Mouse (Mus musculus): ENCODE measurements around the gene Rbm39.

DNA sequence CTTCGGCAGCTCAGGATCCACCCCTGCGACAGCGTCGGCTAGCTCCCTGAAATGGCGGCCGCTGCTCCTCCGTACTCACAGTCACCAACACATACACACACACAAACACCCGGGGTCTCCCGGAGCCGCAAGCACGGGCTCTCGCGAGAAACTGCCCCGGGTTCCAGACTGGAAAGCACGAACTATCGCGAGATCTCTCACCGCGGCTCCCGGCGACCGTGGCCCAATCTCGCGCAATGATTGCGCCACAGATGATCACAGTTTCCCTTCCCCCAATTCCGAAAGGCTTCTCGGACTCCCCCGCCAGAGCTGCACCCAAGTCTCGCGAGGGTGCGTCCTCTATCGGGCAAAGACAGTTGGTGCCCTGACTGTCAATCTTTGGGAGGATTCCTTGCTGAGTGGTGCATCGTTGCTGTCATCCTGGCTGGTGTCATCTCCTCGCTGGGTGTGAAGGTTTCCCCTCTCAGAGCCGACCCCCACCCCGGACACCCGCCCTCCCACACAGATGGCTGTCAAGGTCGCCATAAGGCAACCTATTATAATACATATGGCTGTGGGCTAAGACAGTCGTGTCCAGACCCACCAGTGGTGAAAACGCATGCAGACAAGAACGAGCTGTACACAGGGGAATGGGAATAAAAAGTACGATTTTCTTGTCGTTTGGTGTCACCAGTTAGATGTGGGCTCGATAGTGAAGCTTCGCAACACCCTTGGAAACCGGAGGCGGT is at the start of gene Rbm39:
- TF ChIP-seq POLR2A (IDR thresholded peaks at IDR 0.05; ENCODE audit: insufficient read depth, low read depth, low read length) (peak; percentile 82), CTCF (IDR thresholded peaks at IDR 0.05; ENCODE audit: insufficient read depth, low read depth, low read length) (no peak)

Data from olfactory bulb, adult 2 months (tissue).